Mouse (Mus musculus) kidney, embryonic 16.5 days (tissue): ENCODE data around the gene Cox5a. TPM values are rescaled to one million over a fixed set of nuclear protein-coding genes. Genes with fewer than 3 reads are reported as not detected.

Experiments
- ATAC-seq: fragments of 200-750 bp; cut with Nextera tagmentation; 2 replicates; pipeline ENCODE4 v1.8.0; 2017; ENCODE audit warnings: moderate TSS enrichment; ENCODE audit not compliant: low FRiP score, low TSS enrichment
- H3K27ac ChIP-seq: fragments of 300-500 bp; sonication (generic); 2 replicates; pipeline ENCODE4 v1.5.1; 2014; ENCODE audit warnings: low read length
- H3K27me3 ChIP-seq: fragments of 300-500 bp; sonication (generic); 2 replicates; pipeline ENCODE4 v1.6.1; 2014; ENCODE audit warnings: low read length, control low read depth, mixed read lengths; ENCODE audit not compliant: insufficient read depth
- H3K36me3 ChIP-seq: fragments of 300-500 bp; sonication (generic); 2 replicates; pipeline ENCODE4 v1.6.1; 2014; ENCODE audit warnings: low read length, control low read depth, mixed read lengths; ENCODE audit not compliant: insufficient read depth
- H3K4me1 ChIP-seq: fragments of 300-500 bp; sonication (generic); 2 replicates; pipeline ENCODE4 v1.6.1; 2014; ENCODE audit warnings: low read length, control low read depth, mixed read lengths; ENCODE audit not compliant: insufficient read depth
- H3K4me2 ChIP-seq: fragments of 300-500 bp; sonication (generic); replicated peaks from 2 replicates; pipeline ENCODE4 v1.6.1; 2014; ENCODE audit warnings: low read depth, low read length
- H3K4me3 ChIP-seq: fragments of 300-500 bp; sonication (generic); 2 replicates; pipeline ENCODE4 v1.5.1; 2014; ENCODE audit warnings: mild to moderate bottlenecking, low read length
- H3K9ac ChIP-seq: fragments of 300-500 bp; sonication (generic); replicated peaks from 2 replicates; pipeline ENCODE4 v1.6.1; 2014; ENCODE audit warnings: low read length
- H3K9me3 ChIP-seq: fragments of 300-500 bp; sonication (generic); 2 replicates; pipeline ENCODE4 v1.6.1; 2016; ENCODE audit warnings: low read length, control low read depth
- WGBS: fragments of 180-500 bp; shearing (Covaris S2); extraction: QIAGEN DNeasy Blood & Tissue Kit; methylation state at CpG from one replicate; pipeline ENCODE4 v1.1.7; 2014; 5-methylcytosine and 5-hydroxymethylcytosine counted together
- polyA plus RNA-seq: library from polyadenylated mRNA; unstranded; fragments of >200 nt; fragmentation: Nextera tagmentation; extraction: Ambion mirVana; gene quantifications from 2 replicates; pipeline ENCODE4 v1.2.1, GENCODE M21; 2015

Gene Cox5a
- polyA plus RNA-seq, 1 experiment from 2014 or later, result 670 TPM

- Histone ChIP-seq H3K4me1 (peaks cover 28% of the 10 kb centered on the region), H3K27ac (no peak overlapping the region), H3K36me3 (no peaks in the 10 kb centered on the region), H3K27me3 (no peaks in the 10 kb centered on the region), H3K9me3 (no peaks in the 10 kb centered on the region), H3K4me2 (peak overlapping the region; percentile 71), H3K9ac (peak overlapping the region; percentile 97; the same call in 1 of the 2 replicates), H3K4me3 (peak overlapping the region; percentile 98)
- 73% methylated on average over 4 of the region's 4 CpGs for WGBS
- no peak for ATAC-seq
These were observed 1.8 kb downstream of the Cox5a start for GRCm38 (mm10) chr9:57522861-57523246.

GRCm38 (mm10) chr9:57523754-57524153 lies 2.7 kb downstream of the Cox5a start:
- 78% methylated on average over 1 of the region's 1 CpGs for WGBS
- H3K9me3 ChIP-seq, result no peaks in the 10 kb centered on the region
- no peak for ATAC-seq
- peaks cover 2% of the 10 kb centered on the region; the same call in 1 of the 2 replicates for H3K36me3 ChIP-seq
- no peak overlapping the region for H3K4me2 ChIP-seq
- H3K27me3 ChIP-seq, result no peaks in the 10 kb centered on the region
- no peak overlapping the region for H3K9ac ChIP-seq
- peaks cover 28% of the 10 kb centered on the region for H3K4me1 ChIP-seq
- no peak overlapping the region for H3K27ac ChIP-seq
- no peak overlapping the region for H3K4me3 ChIP-seq

DNA sequence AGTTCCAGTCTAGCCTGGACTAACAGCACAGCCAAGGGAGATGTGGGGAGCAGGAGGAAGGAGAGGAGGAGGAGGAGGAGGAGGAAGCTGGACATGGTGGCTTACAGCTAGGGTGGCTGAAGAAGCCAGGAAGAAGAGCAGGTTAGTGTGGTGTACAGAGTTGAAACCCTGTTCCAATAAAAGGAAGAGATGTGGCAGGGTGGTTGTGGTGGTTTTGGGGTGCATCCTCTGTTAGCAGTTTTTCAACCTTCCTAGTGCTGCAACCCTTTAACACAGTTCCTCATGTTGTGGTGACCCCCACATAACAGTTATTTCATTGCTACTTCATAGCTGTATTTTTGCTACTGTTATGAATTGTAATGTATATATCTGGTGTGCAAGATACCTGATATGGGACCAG lies 3.4 kb downstream of the Cox5a start:
- no peak overlapping the region for H3K9ac ChIP-seq
- H3K36me3 ChIP-seq, result peaks cover 2% of the 10 kb centered on the region; the same call in 1 of the 2 replicates

GRCm38 (mm10) chr9:57525516-57525915 lies 4.4 kb downstream of the Cox5a start:
- Histone ChIP-seq H3K36me3 (peaks cover 6% of the 10 kb centered on the region; the same call in 1 of the 2 replicates), H3K4me2 (no peak overlapping the region), H3K27me3 (no peaks in the 10 kb centered on the region), H3K4me1 (peaks cover 28% of the 10 kb centered on the region), H3K27ac (no peak overlapping the region), H3K9me3 (no peaks in the 10 kb centered on the region), H3K9ac (no peak overlapping the region), H3K4me3 (no peak overlapping the region)
- no peak for ATAC-seq
- WGBS, result 62% methylated on average over 2 of the region's 2 CpGs

More for the DNA sequence above, 3.4 kb downstream of the Cox5a start:
- Histone ChIP-seq H3K4me1 (peaks cover 28% of the 10 kb centered on the region), H3K4me2 (no peak overlapping the region), H3K27ac (no peak overlapping the region), H3K9me3 (no peaks in the 10 kb centered on the region), H3K27me3 (no peaks in the 10 kb centered on the region), H3K4me3 (no peak overlapping the region)
- no peak for ATAC-seq

GRCm38 (mm10) chr9:57526435-57526834 lies 5.4 kb downstream of the Cox5a start:
- Histone ChIP-seq H3K4me3 (no peak overlapping the region), H3K4me1 (peaks cover 28% of the 10 kb centered on the region), H3K36me3 (peaks cover 12% of the 10 kb centered on the region), H3K27ac (no peak overlapping the region), H3K9me3 (no peaks in the 10 kb centered on the region), H3K9ac (no peak overlapping the region), H3K4me2 (no peak overlapping the region), H3K27me3 (no peaks in the 10 kb centered on the region)
- ATAC-seq, result no peak

- Histone ChIP-seq H3K9me3 (no peaks in the 10 kb centered on the region), H3K27ac (no peak overlapping the region), H3K36me3 (peaks cover 32% of the 10 kb centered on the region), H3K4me3 (no peak overlapping the region), H3K4me1 (no peaks in the 10 kb centered on the region; the same call in 1 of the 2 replicates), H3K9ac (no peak overlapping the region), H3K27me3 (no peaks in the 10 kb centered on the region), H3K4me2 (no peak overlapping the region)
- WGBS, result 53% methylated on average over 1 of the region's 1 CpGs
- no peak for ATAC-seq
These were observed 10.9 kb downstream of the Cox5a start for GRCm38 (mm10) chr9:57531946-57532345.

DNA sequence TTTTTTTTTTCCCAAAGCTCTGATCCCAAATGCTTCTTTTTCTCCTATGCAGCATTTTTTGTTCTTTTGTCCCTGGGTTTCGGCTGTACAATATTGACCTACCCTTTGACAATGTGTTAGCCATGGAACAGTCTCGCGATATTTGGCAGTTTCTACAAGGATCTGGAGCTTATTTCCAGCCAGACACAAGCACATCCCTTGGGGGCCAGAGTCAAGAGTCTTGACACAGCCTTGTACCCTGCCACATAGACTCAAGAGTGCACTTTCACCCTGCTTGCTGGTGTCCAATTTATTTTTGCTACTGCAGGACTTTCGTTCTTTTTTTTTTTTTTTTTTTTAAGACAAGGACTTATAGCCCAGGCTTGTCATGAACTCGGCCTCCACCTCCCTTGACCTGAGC lies 15.3 kb downstream of the Cox5a start:
- Histone ChIP-seq H3K27ac (no peak overlapping the region), H3K36me3 (peaks cover 28% of the 10 kb centered on the region), H3K4me2 (peak overlapping the region; percentile 73; the same call in 1 of the 2 replicates), H3K27me3 (no peaks in the 10 kb centered on the region), H3K4me3 (no peak overlapping the region), H3K4me1 (peaks cover 8% of the 10 kb centered on the region), H3K9me3 (no peaks in the 10 kb centered on the region), H3K9ac (peak overlapping the region; percentile 88; the same call in 1 of the 2 replicates)
- WGBS, result 80% methylated on average over 5 of the region's 5 CpGs
- ATAC-seq, result no peak

GRCm38 (mm10) chr9:57537044-57537727 lies 16.1 kb downstream of the Cox5a start, which contains the start of gene Fam219b:
TSS of gene Fam219b (plus strand) at chr9:57537528.
- Histone ChIP-seq H3K9me3 (no peaks in the 10 kb centered on the region), H3K4me3 (peak within 1 kb of the TSS; percentile 89), H3K4me2 (peak within 1 kb of the TSS; percentile 73), H3K4me1 (peaks cover 8% of the 10 kb centered on the region), H3K36me3 (peaks cover 21% of the 10 kb centered on the region), H3K27ac (peak within 1 kb of the TSS; percentile 83), H3K9ac (peak within 1 kb of the TSS; percentile 88), H3K27me3 (no peaks in the 10 kb centered on the region)
- peak; percentile 89 for ATAC-seq
- WGBS, result 1% methylated on average over 41 of the region's 45 CpGs

DNA sequence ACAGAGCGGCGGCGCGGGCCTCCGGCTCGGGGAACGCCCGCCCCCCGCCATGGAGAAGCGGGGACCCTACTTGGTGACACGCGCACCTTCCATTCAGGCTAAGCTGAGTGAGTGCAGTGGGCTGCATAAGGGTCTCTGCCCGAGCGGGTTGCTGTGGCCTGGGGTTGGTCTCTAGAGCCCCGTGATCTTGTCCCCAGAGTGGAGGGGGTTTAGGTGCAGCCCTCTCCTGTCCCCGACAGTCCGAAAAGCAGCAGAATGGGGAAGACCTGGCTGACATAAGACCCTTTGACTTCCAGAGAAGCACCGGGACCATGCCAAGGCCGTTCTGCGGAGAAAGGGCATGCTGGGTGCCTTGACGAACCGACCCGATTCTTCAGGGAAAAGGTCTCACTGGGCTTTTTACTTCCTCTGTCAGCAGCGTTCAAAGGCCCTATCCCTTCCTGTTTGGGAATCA lies 16.7 kb downstream of the Cox5a start:
- H3K9me3 ChIP-seq, result no peaks in the 10 kb centered on the region
- peak overlapping the region; percentile 89 for H3K4me3 ChIP-seq
- peak overlapping the region; percentile 83 for H3K27ac ChIP-seq
- no peak; the same call in 1 of the 2 replicates for ATAC-seq
- H3K4me1 ChIP-seq, result peaks cover 8% of the 10 kb centered on the region
- WGBS, result 0% methylated on average over 24 of the region's 24 CpGs
- H3K36me3 ChIP-seq, result peaks cover 21% of the 10 kb centered on the region
- H3K9ac ChIP-seq, result peak overlapping the region; percentile 88
- no peaks in the 10 kb centered on the region for H3K27me3 ChIP-seq
- peak overlapping the region; percentile 73 for H3K4me2 ChIP-seq

- Histone ChIP-seq H3K4me3 (no peak overlapping the region), H3K9me3 (no peaks in the 10 kb centered on the region), H3K4me2 (no peak overlapping the region), H3K9ac (no peak overlapping the region), H3K36me3 (peaks cover 22% of the 10 kb centered on the region), H3K4me1 (peaks cover 8% of the 10 kb centered on the region), H3K27me3 (no peaks in the 10 kb centered on the region), H3K27ac (no peak overlapping the region)
- 91% methylated on average over 2 of the region's 2 CpGs for WGBS
- ATAC-seq, result no peak
These were observed 18.5 kb downstream of the Cox5a start for GRCm38 (mm10) chr9:57539550-57539949.
